Mouse (Mus musculus) E14TG2a.4 (cell line): ENCODE data around the gene Rprd1b.

Source experiments
- CTCF ChIP-seq: conservative IDR thresholded peaks from 2 replicates; pipeline ENCODE4 v1.5.1; 2014; ENCODE audit warnings: low read length
- NANOG ChIP-seq: IDR thresholded peaks from 2 replicates; pipeline ENCODE4 v1.6.1; 2014; ENCODE audit warnings: borderline replicate concordance, low read length, mixed read lengths
- POU5F1 ChIP-seq: IDR thresholded peaks from 2 replicates; pipeline ENCODE4 v1.6.1; 2014; ENCODE audit warnings: low read length, borderline replicate concordance

DNA sequence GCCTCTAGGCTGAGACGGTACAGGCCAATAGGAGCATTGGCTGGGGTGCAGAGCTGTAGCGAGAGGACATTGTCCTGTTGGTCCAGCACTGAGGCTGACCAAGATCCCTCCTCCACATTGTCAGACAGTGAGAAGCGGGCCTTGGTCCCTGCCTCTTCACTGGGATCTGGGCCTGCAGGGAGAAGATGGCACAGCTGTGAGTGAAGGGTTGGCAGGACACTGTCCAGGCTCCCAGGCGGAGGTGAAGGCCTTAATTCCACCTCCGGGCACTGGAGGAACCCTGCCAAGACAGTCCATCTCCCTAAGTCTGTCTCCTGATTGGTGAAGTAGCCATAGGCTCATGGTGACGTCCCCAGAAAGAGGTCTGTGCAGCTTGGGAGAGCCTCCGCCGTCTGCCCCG is 110.5 kb downstream of the Rprd1b start:
- TF ChIP-seq CTCF (no peak), NANOG (no peak), POU5F1 (no peak)
